Mouse (Mus musculus): ENCODE measurements around the gene Pde6g. TPM values are rescaled to one million over a fixed set of nuclear protein-coding genes. Genes with fewer than 3 reads are reported as not detected.
"Not testable (repeated sequence)": the region's sequence is repeated elsewhere in the genome, so short reads cannot be mapped to it uniquely, and the experiment has no call there.

The Pde6g gene
- polyA plus RNA-seq, 1 experiment from 2014 or later = 0.22 TPM

DNA sequence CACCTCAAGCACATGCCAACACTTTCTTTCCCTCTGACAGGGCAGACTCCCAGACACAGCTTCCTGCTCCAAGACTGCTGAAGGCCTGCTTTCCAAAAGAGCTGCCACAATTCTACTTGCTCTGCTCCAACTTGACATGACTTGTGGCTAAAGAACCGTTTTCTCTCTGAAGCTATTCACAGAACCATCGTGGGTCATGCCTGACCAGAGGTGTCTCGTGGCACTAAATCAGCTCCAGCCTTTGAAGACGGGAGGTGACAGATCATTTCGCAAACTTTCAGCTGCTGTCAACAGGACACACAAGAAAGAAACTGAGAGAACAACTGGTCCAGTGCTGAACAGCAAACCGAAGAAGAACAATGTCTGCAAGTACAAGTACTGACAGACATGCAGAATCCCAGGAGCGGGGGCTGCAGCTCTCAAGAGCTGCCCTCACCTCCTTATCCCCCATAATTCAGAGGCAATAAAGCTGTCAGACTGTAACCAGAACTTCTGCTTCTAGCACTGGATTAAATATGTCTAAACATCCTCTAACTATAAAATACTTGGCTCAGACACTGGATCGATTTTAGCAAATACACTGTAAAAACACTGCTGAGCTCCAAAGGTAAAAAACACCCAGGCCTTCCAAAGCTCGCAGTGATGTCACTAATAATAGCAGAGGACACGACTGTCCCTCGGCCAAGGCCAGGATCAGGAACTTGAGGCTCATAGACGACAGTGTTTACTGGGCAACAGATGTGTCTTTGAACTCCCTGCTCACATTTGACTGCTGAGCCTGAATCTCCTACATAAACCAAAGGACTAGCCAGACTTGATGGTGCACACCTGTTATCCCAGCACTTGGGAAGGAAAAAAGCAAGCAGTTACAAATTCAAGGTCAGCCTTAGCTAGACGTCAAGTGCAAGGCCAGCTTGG, 30.4 kb downstream of the Pde6g start:
- H3K4me1 ChIP-seq (replicated peaks; ENCODE audit: control insufficient read depth, insufficient read depth, low read length) = no peaks in the 10 kb centered on the region
- H3K4me2 ChIP-seq (replicated peaks; ENCODE audit: low read depth) = no peak overlapping the region
- 55% methylated on average over 13 of the region's 13 CpGs for WGBS
- no peaks in the 10 kb centered on the region for H3K27me3 ChIP-seq (replicated peaks; ENCODE audit: control insufficient read depth, insufficient read depth, low read length)
- no peak for ATAC-seq
- no peak overlapping the region for H3K27ac ChIP-seq (ENCODE audit: low read depth, low read length)
- H3K9ac ChIP-seq (ENCODE audit: low read depth, low read length) = no peak overlapping the region
- TF ChIP-seq CTCF (IDR thresholded peaks at IDR 0.05; ENCODE audit: low read depth) = no peak
- no peak overlapping the region for H3K4me3 ChIP-seq (ENCODE audit: low read depth, low read length)
- peaks cover 82% of the 10 kb centered on the region for H3K36me3 ChIP-seq (ENCODE audit: control insufficient read depth, insufficient read depth)
- H3K9me3 ChIP-seq (ENCODE audit: control insufficient read depth) = no peaks in the 10 kb centered on the region

DNA sequence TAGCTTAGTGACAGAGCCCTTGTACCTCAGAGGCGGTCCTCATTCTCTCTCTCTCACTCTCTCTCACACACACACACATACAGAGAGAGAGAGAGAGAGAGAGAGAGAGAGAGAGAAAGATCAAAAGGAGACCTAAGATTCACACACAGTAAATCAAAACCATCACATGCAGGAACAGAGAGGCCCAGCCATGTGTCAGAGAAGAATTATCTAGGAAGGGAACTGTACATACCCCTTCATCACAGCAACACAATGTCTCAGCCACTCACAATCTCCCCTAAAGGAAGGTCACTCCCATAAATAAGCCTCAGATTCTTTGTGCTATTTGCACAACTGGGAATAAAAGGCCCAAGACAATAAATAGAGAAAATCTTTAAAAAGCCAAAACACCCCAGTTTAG, 34.7 kb downstream of the Pde6g start:
- Histone ChIP-seq H3K4me2 (replicated peaks; ENCODE audit: low read depth) (no peak overlapping the region), H3K9ac (ENCODE audit: low read depth, low read length) (no peak overlapping the region), H3K9me3 (ENCODE audit: control insufficient read depth) (no peaks in the 10 kb centered on the region), H3K4me3 (ENCODE audit: low read depth, low read length) (no peak overlapping the region), H3K4me1 (replicated peaks; ENCODE audit: control insufficient read depth, insufficient read depth, low read length) (no peaks in the 10 kb centered on the region), H3K27ac (ENCODE audit: low read depth, low read length) (no peak overlapping the region), H3K27me3 (replicated peaks; ENCODE audit: control insufficient read depth, insufficient read depth, low read length) (no peaks in the 10 kb centered on the region), H3K36me3 (ENCODE audit: control insufficient read depth, insufficient read depth) (peaks cover 72% of the 10 kb centered on the region)
- WGBS = 100% methylated on average over 1 of the region's 1 CpGs
- ATAC-seq = no peak
- no peak for TF ChIP-seq CTCF (IDR thresholded peaks at IDR 0.05; ENCODE audit: low read depth)

- no peaks in the 10 kb centered on the region for H3K27me3 ChIP-seq (replicated peaks; ENCODE audit: control insufficient read depth, insufficient read depth, low read length)
- H3K4me1 ChIP-seq (replicated peaks; ENCODE audit: control insufficient read depth, insufficient read depth, low read length) = no peaks in the 10 kb centered on the region
- no peak overlapping the region for H3K4me3 ChIP-seq (ENCODE audit: low read depth, low read length)
- 90% methylated on average over 7 of the region's 7 CpGs for WGBS
- no peak for ATAC-seq
- no peak overlapping the region for H3K27ac ChIP-seq (ENCODE audit: low read depth, low read length)
- no peak for TF ChIP-seq CTCF (IDR thresholded peaks at IDR 0.05; ENCODE audit: low read depth)
- H3K9ac ChIP-seq (ENCODE audit: low read depth, low read length) = no peak overlapping the region
- no peak overlapping the region for H3K4me2 ChIP-seq (replicated peaks; ENCODE audit: low read depth)
- H3K9me3 ChIP-seq (ENCODE audit: control insufficient read depth) = no peaks in the 10 kb centered on the region
- peaks cover 75% of the 10 kb centered on the region for H3K36me3 ChIP-seq (ENCODE audit: control insufficient read depth, insufficient read depth)
These were observed 35.4 kb downstream of the Pde6g start for GRCm38 (mm10) chr11:120417852-120418251.

DNA sequence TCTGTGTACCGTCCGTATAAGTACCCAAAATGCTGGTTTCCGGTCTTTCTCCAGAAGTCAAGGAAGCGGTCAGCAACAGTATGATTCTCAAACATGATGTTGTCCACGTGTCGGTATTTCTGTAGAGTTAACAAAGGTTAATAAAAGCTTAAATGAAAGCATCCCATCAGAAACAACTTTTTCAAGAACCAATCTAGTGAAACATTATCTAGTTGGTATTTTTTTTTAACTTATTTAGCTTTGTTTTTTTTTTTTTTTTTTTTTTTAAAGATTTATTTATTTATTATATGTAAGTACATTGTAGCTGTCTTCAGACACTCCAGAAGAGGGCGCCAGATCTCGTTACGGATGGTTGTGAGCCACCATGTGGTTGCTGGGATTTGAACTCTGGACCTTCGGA, 39.7 kb downstream of the Pde6g start:
- peaks cover 77% of the 10 kb centered on the region for H3K36me3 ChIP-seq (ENCODE audit: control insufficient read depth, insufficient read depth)
- H3K9ac ChIP-seq (ENCODE audit: low read depth, low read length); H3K27me3 ChIP-seq (replicated peaks; ENCODE audit: control insufficient read depth, insufficient read depth, low read length); H3K4me3 ChIP-seq (ENCODE audit: low read depth, low read length); ATAC-seq; H3K4me2 ChIP-seq (replicated peaks; ENCODE audit: low read depth); H3K27ac ChIP-seq (ENCODE audit: low read depth, low read length); H3K9me3 ChIP-seq (ENCODE audit: control insufficient read depth); H3K4me1 ChIP-seq (replicated peaks; ENCODE audit: control insufficient read depth, insufficient read depth, low read length): not testable (repeated sequence)
- WGBS = 96% methylated on average over 7 of the region's 10 CpGs

- H3K4me3 ChIP-seq (ENCODE audit: low read depth, low read length) = no peak overlapping the region
- H3K27me3 ChIP-seq (replicated peaks; ENCODE audit: control insufficient read depth, insufficient read depth, low read length) = no peaks in the 10 kb centered on the region
- H3K9me3 ChIP-seq (ENCODE audit: control insufficient read depth) = no peaks in the 10 kb centered on the region
- H3K27ac ChIP-seq (ENCODE audit: low read depth, low read length) = no peak overlapping the region
- no peak for ATAC-seq
- H3K36me3 ChIP-seq (ENCODE audit: control insufficient read depth, insufficient read depth) = peaks cover 90% of the 10 kb centered on the region
- H3K4me1 ChIP-seq (replicated peaks; ENCODE audit: control insufficient read depth, insufficient read depth, low read length) = no peaks in the 10 kb centered on the region
- no peak for TF ChIP-seq CTCF (IDR thresholded peaks at IDR 0.05; ENCODE audit: low read depth)
- H3K9ac ChIP-seq (ENCODE audit: low read depth, low read length) = no peak overlapping the region
- WGBS = 78% methylated on average over 1 of the region's 1 CpGs
- no peak overlapping the region for H3K4me2 ChIP-seq (replicated peaks; ENCODE audit: low read depth)
These were observed 46.9 kb downstream of the Pde6g start for GRCm38 (mm10) chr11:120406445-120406844.

DNA sequence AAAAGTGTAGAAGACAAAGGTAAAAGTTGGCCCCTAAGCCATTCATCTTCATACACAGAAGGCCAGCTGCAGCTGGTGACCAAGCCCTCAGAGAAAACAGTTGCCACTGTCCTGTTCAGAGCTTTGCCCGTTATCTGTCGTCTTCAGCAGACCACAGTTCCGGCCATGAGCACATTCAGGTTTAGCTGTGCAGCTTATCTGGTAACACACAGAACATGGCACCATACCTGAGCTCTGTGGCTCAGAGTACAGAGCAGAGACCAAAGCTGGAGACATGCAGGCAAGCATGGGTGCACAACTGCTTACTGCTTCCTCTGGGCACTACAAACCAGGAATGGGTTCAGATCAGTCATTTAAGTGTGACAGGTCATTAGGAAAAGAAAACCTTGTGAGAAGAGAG, 47.4 kb downstream of the Pde6g start:
- no peak for ATAC-seq
- Histone ChIP-seq H3K4me3 (ENCODE audit: low read depth, low read length) (no peak overlapping the region), H3K4me1 (replicated peaks; ENCODE audit: control insufficient read depth, insufficient read depth, low read length) (no peaks in the 10 kb centered on the region), H3K4me2 (replicated peaks; ENCODE audit: low read depth) (no peak overlapping the region), H3K27me3 (replicated peaks; ENCODE audit: control insufficient read depth, insufficient read depth, low read length) (no peaks in the 10 kb centered on the region), H3K9ac (ENCODE audit: low read depth, low read length) (no peak overlapping the region), H3K27ac (ENCODE audit: low read depth, low read length) (no peak overlapping the region), H3K9me3 (ENCODE audit: control insufficient read depth) (no peaks in the 10 kb centered on the region), H3K36me3 (ENCODE audit: control insufficient read depth, insufficient read depth) (peaks cover 90% of the 10 kb centered on the region)
- WGBS = 93% methylated on average over 3 of the region's 3 CpGs
- no peak for TF ChIP-seq CTCF (IDR thresholded peaks at IDR 0.05; ENCODE audit: low read depth)

Data from intestine, postnatal 0 days (tissue).